Mouse (Mus musculus) layer of hippocampus, postnatal 14 days (tissue): ENCODE results near the gene Lrr1. TPM values are rescaled to one million over a fixed set of nuclear protein-coding genes. Genes with fewer than 3 reads are reported as not detected.
A peak's percentile ranks its signal among the peaks of the same experiment; 100 is the strongest.

Experiments
- DNase-seq, 2 experiments: peaks; one replicate each; pipeline ENCODE4 v3.0.0; 2021 to 2022; ENCODE audit warnings: low spot score in 2 of 2, mixed read lengths in 1 of 2
- total RNA-seq, 2 experiments: library from RNA; stranded (reverse); gene quantifications; 2 replicates each; pipeline ENCODE4 v1.2.3; 2021

Gene Lrr1
- total RNA-seq, 2 experiments from 2014 or later: 0.65 to 1.3 TPM

GRCm38 (mm10) chr12:69197378-69198163, 29.0 kb downstream of the Lrr1 start:
- DNase-seq: peak; percentile 40 to 43

- DNase-seq: peak; percentile 61 to 69
Measured at GRCm38 (mm10) chr12:69198164-69198535, 29.5 kb downstream of the Lrr1 start, which contains the start of gene Dnaaf2. Gene Dnaaf2 (minus strand): TSS chr12:69198429.

GRCm38 (mm10) chr12:69198985-69199384, 30.4 kb downstream of the Lrr1 start:
- no peak for DNase-seq

GRCm38 (mm10) chr12:69204052-69204833, 35.6 kb downstream of the Lrr1 start, which contains the start of gene Gm49384:
Gene Gm49384 (minus strand): TSS chr12:69204267.
- DNase-seq: peak in 1 of 2 experiments; percentile 40

- DNase-seq: no peak
Measured at GRCm38 (mm10) chr12:69207396-69207795, 38.8 kb downstream of the Lrr1 start.

- DNase-seq: no peak
Measured at GRCm38 (mm10) chr12:69207926-69208325, 39.3 kb downstream of the Lrr1 start.

GRCm38 (mm10) chr12:69208520-69208919, 39.9 kb downstream of the Lrr1 start:
- DNase-seq: no peak

GRCm38 (mm10) chr12:69210056-69210979, 41.7 kb downstream of the Lrr1 start:
- DNase-seq: no peak

GRCm38 (mm10) chr12:69211057-69211456, 42.4 kb downstream of the Lrr1 start:
- DNase-seq: peak in 1 of 2 experiments; percentile 26

- DNase-seq: no peak
Measured at GRCm38 (mm10) chr12:69213186-69213777, 44.7 kb downstream of the Lrr1 start.

GRCm38 (mm10) chr12:69214393-69214792, 45.8 kb downstream of the Lrr1 start:
- DNase-seq: no peak

GRCm38 (mm10) chr12:69215000-69215785, 46.6 kb downstream of the Lrr1 start:
- peak; percentile 64 to 77 for DNase-seq

GRCm38 (mm10) chr12:69216587-69216986, 48.0 kb downstream of the Lrr1 start:
- DNase-seq: no peak

GRCm38 (mm10) chr12:69220613-69221277, 52.1 kb downstream of the Lrr1 start:
- no peak for DNase-seq

GRCm38 (mm10) chr12:69227776-69228466, 59.3 kb downstream of the Lrr1 start, which contains the start of gene Pole2:
Gene Pole2 (minus strand): TSS chr12:69228195.
- DNase-seq: peak; percentile 81 to 87
